ENCODE assay signal across 17 mouse cellular contexts in genomic region chr13:31370873-31371272, GRCm38 (mm10).
"Had no signal": no experiment of that assay in that cellular context is flagged by ENCODE, and none has a peak within 500 bp of the region (broad histone marks: within the 10 kb centered on the region; RNA-seq: fewer than 3 reads in every experiment).

No protein-coding gene starts in this region.

- H3K27ac ChIP-seq: limb, embryonic 13.5 days; midbrain, embryonic 10.5 days; neural tube, embryonic 15.5 days had no signal

- H3K36me3 ChIP-seq: limb, embryonic 13.5 days; midbrain, embryonic 10.5 days; neural tube, embryonic 15.5 days had no signal

- DNase-seq: kidney, adult 8-10 months; kidney, postnatal 10 days; kidney, postnatal 4 days; lung, embryonic 14.5 days; lung, postnatal 10 days; midbrain, embryonic 14.5 days; right cerebral cortex, adult 18-20 months; right cerebral cortex, postnatal 25 days; thymus, adult 18-20 months; thymus, postnatal 14 days had no signal

- H3K9me3 ChIP-seq: limb, embryonic 13.5 days; midbrain, embryonic 10.5 days; neural tube, embryonic 15.5 days had no signal

- H3K9ac ChIP-seq: limb, embryonic 13.5 days; lung, embryonic 14.5 days; neural tube, embryonic 15.5 days had no signal

- H3K27me3 ChIP-seq: limb, embryonic 13.5 days; neural tube, embryonic 15.5 days had no signal

- H3K4me3 ChIP-seq: limb, embryonic 13.5 days; midbrain, embryonic 10.5 days; myocyte; neural tube, embryonic 15.5 days had no signal

- H3K4me2 ChIP-seq: limb, embryonic 13.5 days; liver, embryonic 11.5 days; lung, embryonic 14.5 days; neural tube, embryonic 15.5 days had no signal

- ATAC-seq: inflammation-experienced regulatory T-cells, adult 6 months; intestine, postnatal 0 days had no signal
